Mouse (Mus musculus): Measurements from ENCODE around the gene Eipr1.

Eipr1 gene

DNA sequence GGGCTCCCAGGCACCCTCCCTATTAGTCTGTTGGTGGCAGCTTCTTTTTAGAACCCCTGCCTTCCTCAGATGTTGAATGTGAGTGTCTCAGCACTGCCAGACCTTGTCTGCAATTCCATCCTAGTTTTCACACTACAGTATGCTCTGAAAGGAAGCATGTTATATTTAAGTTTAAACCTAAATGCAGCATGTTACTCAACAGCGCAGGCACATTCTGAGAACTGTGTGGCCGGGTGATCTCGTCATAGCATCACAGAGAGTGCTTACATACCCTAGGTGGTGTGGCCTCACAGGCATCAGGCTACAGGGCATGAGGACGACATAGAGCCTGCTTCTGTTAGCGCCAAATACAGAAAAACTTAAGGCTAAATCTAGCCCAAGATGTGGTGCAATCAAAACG, 24.0 kb downstream of the Eipr1 start:
- DNase-seq (ENCODE audit: low spot score), result no peak

DNA sequence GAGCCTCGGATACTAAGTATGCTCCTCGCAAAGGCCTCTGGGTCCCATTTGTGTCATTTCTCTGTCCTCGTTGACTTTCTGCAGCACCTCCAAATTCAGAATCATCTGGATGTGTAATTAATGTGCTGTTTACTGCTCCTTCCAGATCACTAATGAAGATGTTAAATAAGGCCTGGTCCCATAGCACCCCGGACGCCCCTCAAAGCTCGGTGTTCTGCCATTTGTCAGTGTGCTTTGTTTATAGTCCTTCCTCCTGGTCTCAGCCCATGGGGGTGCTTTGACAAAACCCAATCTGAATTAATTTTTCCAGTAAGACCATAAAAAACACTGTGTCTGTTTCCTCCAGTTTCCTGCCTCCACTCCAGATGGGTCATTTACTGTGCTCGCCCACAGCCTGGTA, 28.6 kb downstream of the Eipr1 start:
- DNase-seq (ENCODE audit: low spot score), result no peak

DNA sequence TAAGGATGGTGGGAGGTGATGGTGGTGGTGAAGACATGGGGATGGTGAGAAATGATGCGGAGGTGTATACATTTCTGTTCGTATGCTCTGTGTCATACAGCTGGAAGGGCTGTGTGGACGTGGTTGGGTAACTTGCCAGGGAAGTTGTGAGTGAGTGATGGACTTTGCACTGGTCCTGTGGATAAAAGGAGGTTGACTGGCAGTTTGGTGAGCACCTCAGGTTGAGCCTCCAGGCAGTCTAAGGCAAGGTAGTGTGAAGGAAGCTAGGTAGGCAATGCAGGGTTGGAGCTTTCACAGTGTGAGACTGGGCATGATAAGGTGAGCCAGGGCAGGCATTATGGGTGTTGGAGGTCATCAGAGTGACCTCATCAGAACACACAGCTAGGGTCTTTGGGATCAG, 31.0 kb downstream of the Eipr1 start:
- no peak for DNase-seq (ENCODE audit: low spot score)

DNA sequence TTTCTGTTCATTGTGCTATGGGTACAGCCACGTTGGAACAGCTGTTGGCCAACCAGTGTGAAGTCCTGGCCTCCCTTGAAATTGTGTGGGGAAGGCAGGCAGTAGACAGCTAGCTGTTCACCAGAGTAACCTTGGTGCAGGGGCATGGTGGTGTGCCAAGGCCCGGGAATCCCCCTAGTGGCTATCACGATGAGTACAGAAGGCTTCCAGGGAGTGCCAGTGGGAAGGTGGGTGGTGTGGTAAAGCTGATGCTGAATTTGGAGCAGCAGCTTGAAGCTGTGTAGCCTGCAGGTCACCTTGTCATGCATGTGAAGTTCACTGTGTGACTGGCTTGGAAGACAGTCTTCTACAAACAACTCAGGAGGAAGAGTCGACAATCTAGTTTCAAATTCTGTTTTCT, 32.8 kb downstream of the Eipr1 start:
- DNase-seq (ENCODE audit: low spot score), result peak; percentile 55

DNA sequence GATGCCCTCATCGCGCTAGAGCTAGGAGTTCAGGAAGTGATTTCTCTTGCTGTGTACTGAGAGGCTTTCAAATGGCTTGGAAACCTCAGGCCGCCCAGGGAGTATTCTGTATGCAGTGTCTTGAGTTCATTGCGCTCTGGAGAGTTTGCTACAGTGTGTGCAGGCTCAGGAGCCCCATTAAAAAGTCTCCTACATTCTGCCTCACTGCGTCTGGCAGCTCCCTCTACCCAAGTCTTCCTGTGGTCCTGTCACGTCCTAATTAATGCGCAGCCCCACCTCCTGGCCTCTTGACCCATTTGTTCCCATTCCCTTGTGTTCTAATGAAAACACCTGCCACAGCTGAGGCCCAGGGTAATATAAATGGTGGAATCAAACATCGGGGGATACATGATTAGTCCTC, 33.3 kb downstream of the Eipr1 start:
- no peak for DNase-seq (ENCODE audit: low spot score)

DNA sequence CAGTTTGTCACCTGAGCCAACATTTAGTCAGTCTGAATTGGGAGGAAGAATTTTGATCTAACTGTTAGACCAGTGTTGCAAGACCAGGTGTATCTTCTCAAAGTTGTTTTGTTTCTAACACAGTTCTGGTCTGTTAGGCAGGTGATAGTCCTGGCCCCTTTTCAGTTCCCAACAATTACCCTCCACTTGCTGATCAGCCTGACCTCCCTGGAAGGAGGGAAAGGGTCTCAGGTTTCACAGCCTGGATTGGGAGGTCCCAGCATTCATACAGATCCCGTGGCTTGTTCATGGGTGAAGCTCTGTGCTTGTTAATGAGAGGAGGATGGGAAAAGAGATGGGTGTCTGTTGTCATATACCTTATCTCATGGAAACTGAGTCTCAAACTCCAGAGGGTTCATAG, 33.7 kb downstream of the Eipr1 start:
- DNase-seq (ENCODE audit: low spot score), result no peak

DNA sequence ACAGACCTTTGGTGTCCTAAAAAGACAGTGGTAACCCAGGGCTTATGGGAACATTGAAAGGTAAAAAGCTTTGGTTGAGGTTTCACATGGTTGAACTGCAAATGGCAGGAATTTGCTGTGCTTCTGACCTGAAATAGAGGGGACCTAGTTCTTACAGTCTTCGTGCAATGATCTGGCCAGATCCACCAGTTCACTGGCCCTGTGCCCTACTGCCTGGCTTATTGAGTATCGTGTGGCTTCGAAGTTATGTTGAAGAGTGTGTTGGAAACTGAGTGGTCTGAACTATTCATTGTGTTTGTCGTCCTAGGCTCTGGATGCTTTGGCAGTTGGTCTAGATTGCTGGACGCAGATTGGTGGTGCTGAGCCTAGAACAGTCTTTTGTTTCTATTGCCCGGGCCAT, 34.7 kb downstream of the Eipr1 start:
- DNase-seq (ENCODE audit: low spot score), result no peak

DNA sequence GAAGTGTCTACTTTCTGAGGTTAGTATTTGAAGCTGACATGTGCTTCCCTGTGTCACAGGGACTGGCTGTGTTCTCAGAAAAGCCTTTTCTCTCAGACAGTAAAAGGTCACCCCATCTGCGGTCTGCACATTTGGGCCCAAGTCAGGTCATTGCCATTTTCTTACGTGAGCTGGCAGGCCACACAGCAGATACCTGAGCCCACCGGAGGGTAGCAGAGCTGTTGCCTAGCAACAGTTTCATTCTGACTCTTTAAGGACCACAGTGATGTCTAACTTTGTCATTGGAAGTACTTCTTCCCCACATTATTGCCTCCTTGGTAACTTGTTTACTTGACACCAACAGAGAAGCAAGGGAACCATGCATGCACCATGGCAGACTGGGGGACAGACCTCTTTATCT, 41.0 kb downstream of the Eipr1 start:
- no peak for DNase-seq (ENCODE audit: low spot score)

DNA sequence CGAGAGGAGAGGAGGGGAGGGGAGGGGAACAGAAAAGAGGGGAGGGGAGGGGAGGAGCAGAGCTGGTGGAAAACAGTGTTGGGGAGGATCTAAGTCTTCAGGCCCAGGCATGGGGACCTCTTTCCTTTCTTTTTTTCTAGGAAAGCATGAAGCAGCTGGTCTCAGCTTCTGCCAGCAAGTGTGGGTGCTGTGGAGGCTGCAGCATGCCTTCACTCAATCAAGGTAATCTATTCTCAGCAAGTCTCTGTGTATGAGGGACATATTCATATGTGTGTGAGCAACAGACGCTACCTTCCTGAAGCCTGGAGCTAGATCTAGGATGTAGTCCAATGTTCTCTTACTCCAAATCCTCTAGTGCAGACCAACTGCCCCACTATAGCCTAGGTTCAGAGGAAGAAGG, 42.1 kb downstream of the Eipr1 start:
- DNase-seq (ENCODE audit: low spot score), result no peak

DNA sequence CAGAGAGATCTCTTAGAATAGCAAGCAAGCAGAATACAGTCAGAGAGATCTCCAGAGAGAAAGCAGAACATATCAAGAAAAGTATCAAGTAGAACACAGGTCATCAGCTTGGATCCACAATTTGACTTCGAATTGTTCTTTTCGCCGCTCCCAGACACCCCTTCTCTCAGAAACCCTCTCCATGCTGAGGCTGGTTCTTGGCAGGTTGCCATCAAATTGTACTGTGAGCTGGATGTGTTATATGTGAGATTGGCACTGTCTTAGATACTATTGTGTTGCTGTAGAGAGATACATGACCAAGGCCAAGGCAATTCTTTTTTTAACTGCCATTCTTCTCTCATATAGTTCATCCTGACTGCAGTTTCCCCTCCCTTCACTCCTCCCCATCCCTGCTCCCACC, 43.4 kb downstream of the Eipr1 start:
- peak; percentile 57 for DNase-seq (ENCODE audit: low spot score)

DNA sequence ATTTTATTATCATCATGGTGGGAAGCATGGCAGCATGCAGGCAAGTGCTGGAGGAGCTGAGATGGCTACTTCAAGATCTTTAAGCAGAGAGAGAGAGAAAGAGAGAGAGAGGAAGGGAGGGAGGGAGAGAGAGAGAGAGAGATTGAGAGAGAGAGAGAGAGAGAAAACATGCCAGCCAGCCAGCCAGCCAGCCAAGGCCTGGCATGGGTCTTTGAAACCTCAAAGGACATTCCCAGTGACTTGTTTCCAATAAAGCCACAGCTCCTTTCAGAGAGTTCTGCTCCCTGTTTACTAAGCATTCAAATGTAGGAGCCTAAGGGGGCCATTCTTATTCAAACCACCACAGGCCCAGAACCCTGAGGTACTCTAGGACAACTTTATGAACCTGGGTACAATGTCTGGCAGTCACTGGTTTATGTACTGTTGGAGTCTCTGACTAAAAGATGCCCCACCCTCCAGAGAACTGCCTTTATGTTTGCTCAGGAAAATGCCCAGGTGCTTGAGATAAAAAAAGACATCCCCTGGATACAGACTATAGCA, 45.3 kb downstream of the Eipr1 start:
- no peak for DNase-seq (ENCODE audit: low spot score)

DNA sequence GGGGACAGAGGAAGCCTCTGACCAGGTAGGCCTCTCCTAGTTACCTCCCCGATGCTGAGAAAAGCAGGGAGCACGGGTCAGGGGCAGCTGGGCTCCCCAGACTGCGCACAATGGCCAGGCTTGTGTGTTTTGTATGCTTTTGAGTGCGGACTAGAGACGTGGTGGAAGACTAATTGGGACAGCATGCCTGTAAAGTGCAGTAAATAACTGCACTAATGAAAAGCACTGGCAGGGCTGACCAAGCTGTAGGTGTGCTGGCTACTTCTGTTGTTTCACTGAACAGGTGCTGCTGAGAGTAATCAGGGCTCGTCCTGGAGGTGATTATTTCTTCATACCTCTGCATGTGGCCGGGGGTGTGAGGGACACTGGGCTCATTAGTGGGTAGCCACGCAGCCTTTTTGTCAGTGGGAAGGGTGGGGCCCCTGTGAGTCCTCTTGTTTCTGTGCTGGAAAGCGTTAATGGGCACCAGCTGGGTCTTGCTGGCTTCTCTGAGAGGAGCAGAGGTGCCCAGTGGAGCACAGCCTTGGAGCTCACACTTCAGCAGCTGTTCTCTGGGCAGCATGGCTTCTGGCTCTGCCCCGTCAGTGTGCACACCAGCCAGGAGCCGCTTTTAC, 48.3 kb downstream of the Eipr1 start:
- no peak for DNase-seq (ENCODE audit: low spot score)

DNA sequence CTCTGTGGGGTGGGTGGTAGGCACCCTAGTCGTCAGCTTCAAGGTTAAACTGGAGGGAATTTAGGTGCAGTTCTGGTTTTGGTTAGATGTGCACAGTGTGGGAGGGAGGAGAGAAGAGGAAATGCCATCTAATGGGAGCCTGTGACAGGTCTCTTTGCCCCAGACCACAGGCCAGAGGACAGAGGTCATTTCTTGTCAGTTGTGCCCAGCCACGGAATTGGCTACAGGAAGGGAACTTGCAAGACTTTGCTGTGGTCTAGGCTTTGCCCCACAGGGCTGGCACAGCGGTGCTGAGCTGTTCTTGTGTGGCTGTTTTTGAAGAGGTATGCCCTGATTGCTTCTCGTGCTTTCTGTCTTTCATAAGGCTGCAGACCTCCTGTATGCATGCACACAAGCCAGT, 48.8 kb downstream of the Eipr1 start:
- DNase-seq (ENCODE audit: low spot score), result no peak

DNA sequence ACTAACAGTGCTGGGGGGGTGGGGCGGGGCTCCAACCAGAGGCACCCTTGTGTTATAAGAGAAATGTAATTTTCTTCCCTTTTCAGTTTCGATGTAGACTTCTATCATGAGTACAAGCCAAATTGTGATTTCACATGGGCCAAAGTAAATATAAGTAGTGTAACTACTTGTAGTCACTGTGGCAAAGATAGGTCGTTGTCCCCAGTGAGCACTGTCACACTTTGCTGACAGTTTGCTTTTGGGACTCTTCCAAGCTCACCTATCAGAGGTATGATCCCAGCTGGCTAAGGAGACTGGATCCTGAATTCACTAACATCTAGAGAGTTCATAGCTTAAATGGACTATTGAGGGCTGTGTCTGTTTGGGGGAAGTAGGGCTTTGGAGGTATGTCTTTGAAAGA, 49.3 kb downstream of the Eipr1 start:
- DNase-seq (ENCODE audit: low spot score), result no peak

DNA sequence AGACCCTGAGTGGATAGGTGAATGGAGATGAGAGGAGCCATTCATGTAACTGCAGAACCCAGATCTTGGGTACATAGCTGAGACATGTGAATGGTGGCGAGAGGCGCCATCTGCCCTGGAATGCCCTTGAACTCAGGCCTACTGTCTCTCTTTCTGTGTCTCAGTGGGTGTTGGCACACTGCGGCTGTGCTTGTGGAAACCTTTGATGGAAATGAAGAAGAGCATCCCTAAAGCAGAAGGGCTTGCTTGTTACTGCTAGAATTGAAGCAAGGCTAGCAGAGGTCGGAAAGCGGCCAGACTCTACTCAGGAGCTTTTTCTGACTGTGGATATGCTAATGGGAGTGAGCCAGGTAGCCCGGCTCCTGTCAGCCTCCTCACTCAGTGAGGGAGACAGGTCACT, 50.1 kb downstream of the Eipr1 start:
- no peak for DNase-seq (ENCODE audit: low spot score)

DNA sequence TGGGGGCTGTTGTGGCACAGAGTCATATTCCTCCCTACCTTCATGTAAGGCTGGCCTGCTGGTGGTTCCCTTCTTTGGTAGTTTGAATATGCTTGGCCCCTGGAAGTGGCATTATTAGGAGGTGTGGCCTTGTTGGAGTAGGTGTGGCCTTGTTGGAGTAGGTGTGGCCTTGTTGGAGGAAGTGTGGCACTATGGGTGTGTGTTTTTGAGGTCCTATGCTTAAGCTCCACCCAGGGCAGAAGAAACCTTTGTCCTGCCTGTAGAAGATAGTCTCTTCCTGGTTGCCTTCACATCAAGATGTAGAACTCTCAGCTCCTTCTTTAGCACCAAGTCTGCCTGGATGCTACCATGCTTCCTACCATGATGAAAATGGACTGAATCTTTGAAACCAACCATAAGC, 51.4 kb downstream of the Eipr1 start:
- DNase-seq (ENCODE audit: low spot score), result no peak

DNA sequence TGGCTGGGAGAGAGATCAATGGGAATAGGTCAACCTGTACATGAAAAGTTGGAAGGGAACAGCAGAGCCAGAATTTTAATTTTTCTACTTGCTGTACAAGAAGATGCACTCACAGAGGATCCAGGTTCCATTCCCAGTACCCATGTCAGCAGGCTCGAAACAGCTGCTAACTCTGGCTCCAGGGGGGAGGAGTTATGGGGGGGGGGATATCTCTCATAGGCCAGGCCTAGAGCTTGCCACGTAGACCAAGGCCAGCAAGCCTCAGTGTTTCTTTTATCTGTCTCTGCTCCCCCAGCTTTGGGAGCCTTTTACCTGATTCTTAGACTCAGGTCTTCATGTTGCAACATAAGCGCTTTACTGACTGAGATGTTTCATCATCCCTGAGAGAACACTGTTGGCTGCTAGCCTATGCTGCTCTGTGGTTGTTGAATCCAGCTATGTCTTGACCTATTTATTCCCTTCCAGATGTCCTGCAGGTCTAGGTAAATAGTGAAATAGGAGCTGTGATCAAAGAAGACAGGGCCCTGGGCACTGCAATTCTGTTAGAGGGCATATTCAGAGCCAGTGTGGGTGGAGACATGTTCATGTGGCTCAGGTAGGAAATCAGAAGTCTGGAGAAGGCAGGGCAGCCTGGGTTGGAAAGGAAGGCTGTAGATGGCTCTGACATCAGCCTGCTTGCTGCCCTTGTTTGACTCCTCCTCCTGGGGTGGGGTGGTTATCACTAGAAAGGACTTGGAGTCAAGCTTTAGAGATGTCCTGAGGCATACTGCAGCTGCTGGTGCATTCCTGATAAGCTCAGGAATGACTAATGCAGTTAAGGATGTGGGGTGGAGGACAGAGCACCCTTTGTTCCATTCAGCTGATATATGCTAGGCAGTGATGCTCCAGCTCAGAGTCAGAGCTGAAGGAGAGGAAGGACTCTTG, 53.2 kb downstream of the Eipr1 start:
- DNase-seq (ENCODE audit: low spot score), result no peak

DNA sequence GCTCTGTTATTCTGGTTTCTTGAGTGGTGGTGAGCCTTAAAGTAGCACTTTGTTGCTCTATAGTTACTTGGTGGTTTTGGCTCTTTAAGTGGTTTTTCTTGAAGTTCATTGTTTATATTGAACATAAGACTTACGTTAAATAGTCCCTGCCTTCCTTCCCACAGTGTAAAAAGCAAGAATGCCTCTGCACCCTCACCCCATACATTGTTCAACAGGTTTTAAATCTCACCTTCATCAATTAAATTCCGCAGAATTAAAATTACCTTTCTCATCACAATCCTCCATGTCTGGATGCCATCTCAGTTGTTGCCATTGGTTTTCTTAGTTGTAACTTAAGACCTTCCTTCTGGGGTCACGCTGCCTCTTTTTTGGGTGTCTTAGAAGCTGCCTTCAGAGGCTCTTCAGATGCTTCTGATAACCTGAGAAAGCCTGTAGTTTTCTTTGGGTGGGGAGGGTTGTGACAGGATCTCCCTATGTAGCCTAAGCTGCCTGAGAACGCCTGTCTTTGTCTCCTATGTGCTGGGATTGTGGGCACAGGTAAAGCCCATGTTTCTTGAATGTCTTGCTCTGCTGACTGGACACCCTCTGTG, 57.3 kb downstream of the Eipr1 start:
- DNase-seq (ENCODE audit: low spot score), result no peak

DNA sequence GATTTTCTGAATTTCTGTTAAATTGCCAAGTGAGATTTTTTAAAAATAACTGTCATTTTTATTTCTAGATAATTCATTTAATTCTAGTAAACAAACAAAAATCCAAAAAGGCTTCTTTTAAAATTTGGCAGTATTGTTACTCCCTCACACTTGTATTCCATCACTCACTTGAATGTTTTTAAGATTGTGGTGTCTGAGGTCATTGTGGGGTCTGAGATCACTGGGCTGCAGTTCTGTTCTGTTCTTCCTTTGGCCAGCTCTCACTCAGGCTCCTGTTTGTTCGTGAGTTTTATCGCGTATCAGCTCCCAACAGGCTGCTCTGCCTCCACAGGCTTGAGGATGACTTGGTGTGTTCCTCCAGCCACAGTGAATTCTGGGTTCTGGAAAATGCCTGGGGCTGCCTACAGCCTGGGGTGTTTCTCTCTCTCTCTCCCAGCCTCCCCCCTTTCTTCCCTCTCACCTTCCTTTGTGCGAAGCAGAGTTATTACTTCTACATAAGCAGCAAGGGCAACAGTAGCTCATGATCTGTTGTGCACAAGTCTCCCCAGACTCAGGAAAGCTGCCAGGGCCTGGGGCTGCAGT, 58.2 kb downstream of the Eipr1 start:
- no peak for DNase-seq (ENCODE audit: low spot score)

DNA sequence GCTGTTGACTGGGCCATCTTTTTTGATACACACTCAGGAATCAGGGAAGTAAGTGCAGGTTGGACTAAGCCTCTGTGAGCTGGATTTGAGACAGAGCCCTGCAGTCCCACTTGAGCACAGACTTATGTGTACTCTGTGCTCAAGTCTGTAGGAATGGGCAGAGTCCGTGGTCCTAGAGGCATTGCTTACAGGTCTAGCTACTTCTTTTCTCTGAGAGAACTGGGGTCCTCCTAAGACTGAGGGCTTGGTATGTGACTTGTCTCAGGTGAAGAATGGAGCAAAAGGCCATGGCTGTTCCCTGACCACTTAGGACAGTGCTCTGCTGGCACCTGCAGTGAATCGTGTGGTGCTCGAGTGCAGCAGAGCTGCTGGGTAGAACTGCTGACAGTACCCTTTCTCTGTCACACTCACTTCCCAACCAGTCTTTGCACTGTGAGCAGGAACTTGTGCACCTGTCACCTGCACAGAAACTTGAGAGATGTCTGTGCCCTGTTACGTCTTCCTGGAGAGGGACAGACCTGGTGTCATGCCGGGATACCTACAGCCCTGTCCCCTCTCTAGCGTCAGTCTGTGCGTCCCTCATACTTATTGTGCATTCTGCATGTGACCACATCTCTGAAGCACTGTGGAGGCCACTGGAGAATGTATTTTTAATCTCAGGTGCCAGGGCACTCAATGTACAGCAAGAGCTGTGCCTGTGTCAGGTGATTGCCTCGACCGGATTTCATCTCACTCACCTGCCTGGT, 65.3 kb downstream of the Eipr1 start:
- DNase-seq (ENCODE audit: low spot score), result no peak

DNA sequence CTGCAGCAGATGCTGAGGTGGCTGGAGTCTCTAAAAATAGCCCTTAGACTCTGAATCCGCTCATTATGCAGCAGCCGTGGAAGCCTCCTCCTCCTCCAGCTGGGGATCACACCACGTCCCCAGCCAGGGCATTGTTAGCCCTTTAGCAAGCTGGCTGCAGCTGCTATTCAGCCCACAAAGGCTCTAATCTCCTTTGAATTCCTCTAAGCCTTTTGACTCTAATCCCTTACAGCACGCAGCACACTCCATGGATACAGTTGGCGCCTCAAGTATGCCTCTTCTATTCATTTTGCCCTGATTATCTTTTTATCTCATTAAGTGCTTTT, 65.8 kb downstream of the Eipr1 start:
- peak; percentile 63 for DNase-seq (ENCODE audit: low spot score)

DNA sequence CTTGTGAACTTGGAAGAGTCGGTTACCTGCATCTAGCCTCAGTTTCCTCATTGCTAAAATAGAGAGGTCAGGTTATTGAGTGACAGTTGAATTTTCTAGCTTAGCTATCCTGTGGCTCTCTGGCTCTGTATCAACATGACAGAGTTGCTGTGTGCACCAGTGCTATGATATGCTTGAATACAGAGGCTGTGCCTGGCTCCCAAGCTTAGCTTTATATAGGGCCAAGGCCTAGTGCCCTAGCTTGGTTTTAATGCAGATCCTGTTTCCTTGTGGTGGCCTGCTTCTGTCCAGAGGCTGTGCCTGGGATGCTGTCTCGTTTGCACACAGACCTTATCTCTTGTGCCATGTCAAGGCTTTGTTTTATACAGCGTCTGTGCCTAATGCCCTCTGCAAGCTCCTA, 66.3 kb downstream of the Eipr1 start:
- DNase-seq (ENCODE audit: low spot score), result no peak

Data from testis, postnatal 10 days (tissue).